Mouse (Mus musculus) heart, adult 11 months (tissue): Measurements from ENCODE around the gene Sec1.

ENCODE experiments used
- DNase-seq: peaks from one replicate; pipeline ENCODE4 v3.0.0; 2022

Gene Sec1

GRCm38 (mm10) chr7:45639561-45640027 lies 54.6 kb downstream of the Sec1 start, which contains the start of gene Mamstr:
TSS of gene Mamstr (plus strand) at chr7:45639977.
- DNase-seq, result peak; percentile 96

GRCm38 (mm10) chr7:45638623-45639401 lies 55.4 kb downstream of the Sec1 start:
- DNase-seq, result peak; percentile 99

- peak; percentile 92 for DNase-seq
These were observed 56.5 kb downstream of the Sec1 start for GRCm38 (mm10) chr7:45637710-45638109.

- peak; percentile 96 for DNase-seq
These were observed 58.2 kb downstream of the Sec1 start for GRCm38 (mm10) chr7:45635711-45636688.

- peak; percentile 97 for DNase-seq
These were observed 59.1 kb downstream of the Sec1 start for GRCm38 (mm10) chr7:45634946-45635681.

GRCm38 (mm10) chr7:45632499-45632898 lies 61.7 kb downstream of the Sec1 start:
- peak; percentile 93 for DNase-seq

GRCm38 (mm10) chr7:45630064-45630907 lies 63.9 kb downstream of the Sec1 start:
- peak; percentile 94 for DNase-seq

- peak; percentile 99 for DNase-seq
These were observed 65.6 kb downstream of the Sec1 start for GRCm38 (mm10) chr7:45628364-45629294.
